Mouse (Mus musculus): Measurements from ENCODE around the gene Farsb. TPM values are rescaled to one million over a fixed set of nuclear protein-coding genes. Genes with fewer than 3 reads are reported as not detected.
"Not testable (repeated sequence)": the region's sequence is repeated elsewhere in the genome, so short reads cannot be mapped to it uniquely, and the experiment has no call there.

Gene Farsb
- polyA plus RNA-seq, 1 experiment, result 13.6 TPM

DNA sequence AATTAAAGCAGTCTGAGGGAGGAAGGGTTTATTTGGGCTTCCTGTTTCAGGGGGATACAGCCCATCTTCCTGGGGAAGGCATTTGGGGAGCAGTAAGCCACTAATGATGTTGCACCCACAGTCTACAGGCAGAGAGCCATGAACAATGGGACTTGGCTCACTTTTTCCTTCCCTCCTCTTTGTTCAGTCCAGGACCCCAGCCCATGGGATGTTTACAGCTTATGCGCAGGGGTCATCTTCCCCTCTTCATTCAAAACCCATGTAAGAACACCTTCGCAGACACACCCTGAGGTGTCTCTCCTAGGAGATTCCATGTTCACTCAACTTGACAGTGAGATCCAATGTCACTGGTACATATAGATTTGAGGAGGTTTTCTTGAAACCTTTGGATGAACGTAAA lies 39.7 kb upstream of the Farsb start:
- WGBS, result 87% methylated on average over 3 of the region's 3 CpGs
- H3K4me3 ChIP-seq (replicated peaks; ENCODE audit: extremely low read depth, low read depth, low read length), result no peak overlapping the region
- TF ChIP-seq CTCF (IDR thresholded peaks at IDR 0.05; ENCODE audit: insufficient read depth, low read length) (no peak), POLR2A (IDR thresholded peaks at IDR 0.05; ENCODE audit: borderline replicate concordance, extremely low read depth, low read depth, low read length) (no peak)

DNA sequence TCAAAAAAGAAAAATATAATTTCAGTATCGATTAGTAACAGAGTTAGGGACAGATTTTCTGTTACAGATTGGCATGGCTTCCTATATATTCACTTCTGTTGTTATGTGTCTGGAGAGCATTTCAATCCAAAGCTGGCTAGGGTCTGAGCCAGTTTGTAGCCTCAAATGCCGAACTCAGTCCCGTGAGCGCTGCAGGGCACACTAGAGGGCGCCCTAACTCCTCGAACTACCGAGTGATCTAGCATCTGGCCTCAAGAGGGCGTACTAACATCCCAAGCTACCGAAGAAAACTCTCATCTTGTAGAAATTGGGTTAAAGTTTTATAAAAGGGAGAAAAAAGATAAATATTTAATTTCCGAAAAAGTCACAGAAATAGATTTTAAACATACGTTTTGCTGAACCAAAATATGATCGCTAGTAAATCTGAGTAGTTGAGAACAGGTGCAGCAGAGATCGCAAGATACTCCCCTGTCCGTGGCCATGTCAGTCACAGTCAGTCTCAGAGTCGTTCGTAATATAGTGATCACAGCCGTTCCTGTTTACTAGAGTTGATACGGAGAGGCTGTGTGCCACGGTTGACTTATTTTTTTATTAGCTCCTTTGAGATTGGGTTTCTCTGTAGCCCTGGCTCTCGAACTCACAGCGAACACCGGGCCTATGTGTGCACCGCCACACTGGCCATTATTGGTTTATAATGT lies 36.6 kb upstream of the Farsb start:
- peak; percentile 45 for DNase-seq
- H3K4me3 ChIP-seq (replicated peaks; ENCODE audit: extremely low read depth, low read depth, low read length), result no peak overlapping the region
- 47% methylated on average over 23 of the region's 23 CpGs for WGBS
- no peaks in the 10 kb centered on the region for H3K4me1 ChIP-seq (ENCODE audit: control insufficient read depth, insufficient read depth, low read length)
- peak; percentile 81 for TF ChIP-seq CTCF (IDR thresholded peaks at IDR 0.05; ENCODE audit: insufficient read depth, low read length)
- TF ChIP-seq POLR2A (IDR thresholded peaks at IDR 0.05; ENCODE audit: borderline replicate concordance, extremely low read depth, low read depth, low read length), result no peak

More for the DNA sequence above, 39.7 kb upstream of the Farsb start:
- H3K4me1 ChIP-seq (ENCODE audit: control insufficient read depth, insufficient read depth, low read length), result no peaks in the 10 kb centered on the region
- no peak for DNase-seq

DNA sequence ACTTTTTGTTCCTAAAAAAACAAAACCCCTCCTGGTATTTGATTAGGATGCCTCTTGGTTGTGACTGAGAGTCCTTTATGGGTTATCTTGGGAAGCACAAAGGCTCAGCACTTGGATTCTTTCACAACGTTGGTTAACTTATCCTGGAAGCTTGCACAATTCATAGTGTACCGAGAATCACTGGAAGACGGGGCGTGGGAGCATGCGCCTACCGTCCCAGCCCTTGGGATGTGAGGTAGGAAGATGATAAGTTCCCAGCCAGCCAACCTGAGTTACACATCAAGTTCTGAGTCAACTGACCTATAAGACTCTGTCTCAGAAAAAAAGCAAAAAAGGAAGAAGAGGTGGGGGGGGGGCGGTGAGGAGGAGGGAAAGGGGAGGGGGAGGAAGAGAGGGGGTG lies 30.2 kb upstream of the Farsb start:
- 59% methylated on average over 7 of the region's 7 CpGs for WGBS
- Histone ChIP-seq H3K4me1 (ENCODE audit: control insufficient read depth, insufficient read depth, low read length) (no peaks in the 10 kb centered on the region), H3K4me3 (replicated peaks; ENCODE audit: extremely low read depth, low read depth, low read length) (no peak overlapping the region)
- TF ChIP-seq CTCF (IDR thresholded peaks at IDR 0.05; ENCODE audit: insufficient read depth, low read length) (no peak), POLR2A (IDR thresholded peaks at IDR 0.05; ENCODE audit: borderline replicate concordance, extremely low read depth, low read depth, low read length) (no peak)
- no peak for DNase-seq

DNA sequence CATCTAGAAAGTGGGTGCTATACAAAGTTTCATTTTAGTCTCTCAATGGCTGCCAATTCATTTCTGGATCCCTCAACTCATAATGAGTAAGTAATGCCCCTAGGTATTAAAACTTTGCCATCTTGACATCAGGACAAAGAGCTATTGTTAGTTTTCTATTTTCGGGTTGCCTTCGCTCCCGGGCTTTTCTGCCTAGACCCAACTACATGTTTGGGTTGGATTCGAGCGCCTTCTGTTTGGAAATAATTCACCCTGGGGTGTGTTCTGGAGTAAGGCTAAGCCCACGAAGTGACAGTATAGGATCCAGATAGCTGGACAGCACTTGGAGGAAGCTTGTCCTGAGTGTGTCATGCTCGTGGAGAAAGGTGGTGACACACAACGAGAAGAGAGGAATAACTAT lies 24.1 kb upstream of the Farsb start:
- H3K4me1 ChIP-seq (ENCODE audit: control insufficient read depth, insufficient read depth, low read length), result peaks cover 3% of the 10 kb centered on the region; the same call in 1 of the 2 replicates
- no peak for DNase-seq
- TF ChIP-seq CTCF (IDR thresholded peaks at IDR 0.05; ENCODE audit: insufficient read depth, low read length), result no peak
- no peak for TF ChIP-seq POLR2A (IDR thresholded peaks at IDR 0.05; ENCODE audit: borderline replicate concordance, extremely low read depth, low read depth, low read length)
- WGBS, result 73% methylated on average over 8 of the region's 8 CpGs
- no peak overlapping the region for H3K4me3 ChIP-seq (replicated peaks; ENCODE audit: extremely low read depth, low read depth, low read length)

DNA sequence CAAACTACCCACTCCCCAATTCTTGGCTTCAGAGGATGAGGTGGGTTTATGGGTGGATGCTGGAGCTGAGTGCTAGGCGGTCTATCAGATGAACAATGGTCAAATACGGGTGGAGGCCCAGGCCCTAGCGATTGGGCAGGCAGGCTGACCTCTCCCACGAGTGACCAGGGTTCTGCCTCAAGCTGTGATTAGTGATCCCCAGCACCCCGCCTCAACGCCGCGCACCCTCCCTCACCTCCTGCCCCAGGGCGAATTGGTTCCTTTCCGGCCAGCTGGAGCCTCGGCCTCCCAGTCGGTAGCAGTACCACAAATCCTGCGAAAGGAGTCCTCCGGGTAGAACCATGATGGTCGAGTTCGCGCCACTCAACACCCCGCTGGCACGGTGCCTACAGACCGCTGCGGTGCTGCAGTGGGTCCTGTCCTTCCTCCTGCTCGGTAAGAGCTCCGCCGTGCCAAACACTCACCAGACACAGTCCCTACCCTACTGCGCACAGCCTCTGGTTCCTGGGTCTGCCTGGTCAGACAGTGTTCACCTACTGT lies 23.0 kb upstream of the Farsb start, which contains the start of gene BC035947:
Gene BC035947, minus strand, starts transcription at position 538 of the 540 bp plus-strand sequence.
- Histone ChIP-seq H3K4me1 (ENCODE audit: control insufficient read depth, insufficient read depth, low read length) (peaks cover 3% of the 10 kb centered on the region; the same call in 1 of the 2 replicates), H3K4me3 (replicated peaks; ENCODE audit: extremely low read depth, low read depth, low read length) (peak within 1 kb of the TSS; percentile 16)
- WGBS, result 5% methylated on average over 25 of the region's 25 CpGs
- DNase-seq, result peak; percentile 18
- TF ChIP-seq POLR2A (IDR thresholded peaks at IDR 0.05; ENCODE audit: borderline replicate concordance, extremely low read depth, low read depth, low read length) (no peak), CTCF (IDR thresholded peaks at IDR 0.05; ENCODE audit: insufficient read depth, low read length) (no peak)

DNA sequence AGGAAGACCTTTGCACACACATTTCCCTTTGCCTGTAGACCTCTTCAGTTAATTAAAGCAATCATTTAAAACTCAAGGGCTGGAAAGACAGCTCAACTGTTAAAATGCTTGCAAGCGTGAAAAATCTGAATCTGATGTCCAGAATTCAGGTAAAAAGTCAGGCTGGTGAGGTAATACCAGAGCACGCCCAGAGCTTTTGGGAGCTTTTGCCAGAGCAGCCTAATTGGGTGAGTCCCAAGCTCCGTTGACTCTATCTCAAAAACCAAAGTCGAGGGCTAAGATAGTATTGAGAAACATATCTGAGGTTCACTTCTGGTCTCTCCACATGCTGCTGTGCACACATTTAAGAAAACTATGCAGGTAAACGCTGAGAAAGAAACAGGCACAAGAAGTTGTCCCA lies 22.2 kb upstream of the Farsb start, which contains the start of gene Mogat1:
Gene Mogat1, plus strand, starts transcription at position 130 of the 400 bp plus-strand sequence.
- 46% methylated on average over 5 of the region's 5 CpGs for WGBS
- DNase-seq, result no peak
- TF ChIP-seq POLR2A (IDR thresholded peaks at IDR 0.05; ENCODE audit: borderline replicate concordance, extremely low read depth, low read depth, low read length) (no peak), CTCF (IDR thresholded peaks at IDR 0.05; ENCODE audit: insufficient read depth, low read length) (no peak)
- Histone ChIP-seq H3K4me3 (replicated peaks; ENCODE audit: extremely low read depth, low read depth, low read length) (peak within 1 kb of the TSS; percentile 16), H3K4me1 (ENCODE audit: control insufficient read depth, insufficient read depth, low read length) (peaks cover 3% of the 10 kb centered on the region; the same call in 1 of the 2 replicates)

DNA sequence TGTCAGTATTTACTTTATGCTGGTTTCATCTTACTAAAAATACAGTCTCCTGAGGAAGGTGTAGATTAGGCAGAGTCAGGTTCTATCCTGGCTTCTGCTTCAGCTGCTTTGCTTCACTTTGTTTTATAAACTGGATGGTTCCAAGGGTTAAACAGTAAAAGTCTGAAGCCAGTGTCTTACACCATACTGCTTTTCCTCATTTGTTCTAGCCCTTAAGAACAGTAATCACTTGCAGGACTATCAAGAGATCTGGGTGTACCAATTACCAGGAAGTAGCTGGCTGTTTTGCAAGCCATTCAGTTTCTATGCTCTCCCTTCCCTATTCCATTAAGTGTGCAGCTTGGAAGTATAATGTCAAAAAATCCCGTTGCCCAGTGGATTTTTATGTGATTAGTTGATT lies 18.4 kb upstream of the Farsb start:
- no peak for DNase-seq

DNA sequence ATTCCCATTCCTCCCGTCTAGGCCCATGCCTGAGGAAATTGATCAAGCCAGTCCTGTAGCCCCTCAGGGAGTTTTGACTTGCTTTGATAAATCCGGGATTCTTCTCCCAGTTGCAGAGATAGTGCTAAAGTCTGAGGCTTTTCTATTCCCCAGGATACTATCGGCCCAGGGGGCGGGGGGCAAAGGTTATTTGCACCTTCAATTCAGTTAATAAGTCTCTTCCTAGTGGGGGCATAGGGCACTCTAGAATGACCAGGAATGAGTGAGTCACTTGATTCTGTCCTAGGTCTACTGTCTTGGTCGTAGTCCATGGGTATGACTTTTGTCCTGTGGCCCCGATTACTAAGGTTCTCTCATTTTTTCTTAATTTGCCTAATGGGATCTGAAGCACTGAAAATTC lies 13.8 kb upstream of the Farsb start:
- TF ChIP-seq POLR2A (IDR thresholded peaks at IDR 0.05; ENCODE audit: borderline replicate concordance, extremely low read depth, low read depth, low read length) (no peak), CTCF (IDR thresholded peaks at IDR 0.05; ENCODE audit: insufficient read depth, low read length) (no peak)

More for the DNA sequence above, 18.4 kb upstream of the Farsb start:
- peaks cover 3% of the 10 kb centered on the region; the same call in 1 of the 2 replicates for H3K4me1 ChIP-seq (ENCODE audit: control insufficient read depth, insufficient read depth, low read length)
- WGBS, result 36% methylated on average over 1 of the region's 1 CpGs
- H3K4me3 ChIP-seq (replicated peaks; ENCODE audit: extremely low read depth, low read depth, low read length), result no peak overlapping the region
- TF ChIP-seq CTCF (IDR thresholded peaks at IDR 0.05; ENCODE audit: insufficient read depth, low read length), result no peak
- no peak for TF ChIP-seq POLR2A (IDR thresholded peaks at IDR 0.05; ENCODE audit: borderline replicate concordance, extremely low read depth, low read depth, low read length)

DNA sequence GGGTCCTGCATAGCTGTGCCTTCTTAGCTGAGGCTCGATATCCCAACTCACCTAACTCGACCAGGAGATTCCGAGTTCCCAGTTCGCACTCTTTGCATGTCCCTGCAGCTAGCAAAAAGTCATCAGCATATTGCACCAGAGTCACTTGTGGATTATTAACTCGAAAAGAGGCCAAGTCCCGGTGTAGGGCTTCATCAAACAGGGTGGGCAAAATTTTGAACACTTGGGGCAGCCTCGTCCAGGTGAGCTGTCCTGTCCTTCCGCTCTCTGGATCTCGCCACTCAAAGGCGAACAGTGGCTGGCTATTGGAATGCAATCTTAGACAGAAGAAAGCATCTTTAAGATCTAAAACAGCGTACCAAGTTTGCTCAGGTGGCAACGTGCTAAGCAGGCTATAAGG lies 13.2 kb upstream of the Farsb start:
- WGBS, result 79% methylated on average over 12 of the region's 12 CpGs
- H3K4me1 ChIP-seq (ENCODE audit: control insufficient read depth, insufficient read depth, low read length); H3K4me3 ChIP-seq (replicated peaks; ENCODE audit: extremely low read depth, low read depth, low read length); DNase-seq: not testable (repeated sequence)

More for the DNA sequence above, 13.8 kb upstream of the Farsb start:
- no peak overlapping the region for H3K4me3 ChIP-seq (replicated peaks; ENCODE audit: extremely low read depth, low read depth, low read length)
- 89% methylated on average over 6 of the region's 6 CpGs for WGBS
- no peaks in the 10 kb centered on the region for H3K4me1 ChIP-seq (ENCODE audit: control insufficient read depth, insufficient read depth, low read length)
- DNase-seq, result no peak

DNA sequence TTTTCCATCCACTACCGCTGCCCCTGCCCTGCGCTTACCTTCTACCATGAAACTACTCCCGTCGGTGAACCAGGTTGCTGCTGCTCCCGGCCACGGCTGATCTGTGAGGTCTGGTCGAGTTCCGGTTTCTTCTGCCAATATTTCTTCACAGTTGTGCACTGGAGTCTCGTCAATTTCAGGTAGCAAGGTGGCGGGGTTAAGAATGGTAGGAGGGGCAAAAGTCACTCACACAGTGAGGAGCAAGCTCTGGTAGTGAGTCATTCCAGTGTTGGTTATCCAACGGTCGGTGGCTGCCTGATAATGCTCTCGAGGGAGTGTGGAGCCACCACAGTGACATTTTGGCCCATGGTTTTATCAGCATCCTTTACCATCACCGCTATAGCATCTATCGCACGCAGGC lies 12.3 kb upstream of the Farsb start:
- Histone ChIP-seq H3K4me1 (ENCODE audit: control insufficient read depth, insufficient read depth, low read length) (no peaks in the 10 kb centered on the region), H3K4me3 (replicated peaks; ENCODE audit: extremely low read depth, low read depth, low read length) (no peak overlapping the region)
- TF ChIP-seq POLR2A (IDR thresholded peaks at IDR 0.05; ENCODE audit: borderline replicate concordance, extremely low read depth, low read depth, low read length), result no peak
- no peak for TF ChIP-seq CTCF (IDR thresholded peaks at IDR 0.05; ENCODE audit: insufficient read depth, low read length)
- WGBS, result 91% methylated on average over 16 of the region's 16 CpGs
- DNase-seq, result no peak

Measured in lung, adult 2 months (tissue).